Mouse (Mus musculus) MEL (cell line): Measurements from ENCODE around the gene Rdh5.

Source experiments
- CHD2 ChIP-seq: IDR thresholded peaks from 2 replicates; pipeline ENCODE4 v1.6.1; 2011; ENCODE audit warnings: low read length, improper control_type of control experiment
- ZNF384 ChIP-seq: IDR thresholded peaks from 2 replicates; pipeline ENCODE4 v1.6.1; 2012; ENCODE audit warnings: low read depth, mild to moderate bottlenecking, inconsistent platforms, low read length, improper control_type of control experiment

GRCm38 (mm10) chr10:128964961-128965360 is 42.3 kb upstream of the Rdh5 start:
- no peak for TF ChIP-seq ZNF384
- no peak for TF ChIP-seq CHD2
